In the genomic region with DNA sequence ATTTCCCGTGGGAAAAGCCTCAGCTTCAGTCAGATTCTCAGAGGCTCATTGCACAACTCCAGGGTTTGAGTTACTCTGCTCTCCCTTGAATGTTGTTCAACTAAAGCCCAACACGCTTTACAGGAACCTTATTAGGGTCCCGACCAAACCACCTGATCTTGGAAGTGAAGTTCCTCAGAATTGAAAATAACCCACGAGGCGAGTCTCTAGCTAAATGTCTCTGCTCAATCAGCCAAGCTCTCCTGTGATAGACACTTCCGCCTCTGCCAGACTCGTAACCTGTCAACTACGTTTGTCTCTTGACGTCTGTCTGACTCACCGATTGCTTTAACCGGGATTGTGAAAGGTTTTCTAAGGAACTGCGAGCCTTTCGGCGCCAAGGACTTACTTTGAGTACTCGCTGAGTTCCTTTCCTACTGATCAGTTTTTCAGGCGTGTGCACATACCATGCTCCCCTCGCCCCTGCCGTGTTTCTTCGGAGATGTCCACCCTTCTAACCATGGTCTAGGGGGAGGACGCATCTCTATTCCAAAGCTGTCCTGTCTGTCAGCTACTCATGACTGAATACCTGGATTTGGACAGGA, we compare ENCODE assay signal across 8 mouse cellular contexts. TPM values are rescaled to one million over a fixed set of nuclear protein-coding genes. Genes with fewer than 3 reads are reported as not detected.
DNase-seq lines count a peak whose midpoint lies in the region; ATAC-seq and TF ChIP-seq lines count a peak whose summit lies in the region.

No protein-coding gene starts in this region.

- WGBS in intestine, embryonic 16.5 days, result 1% methylated on average over 20 of the region's 20 CpGs
- WGBS in lung, postnatal 0 days, result under 1% methylated on average over 20 of the region's 20 CpGs

- peak overlapping the region; percentile 50 for H3K27ac ChIP-seq in bone marrow macrophage, adult 2 months (ENCODE audit: insufficient read depth, low read depth, low read length)
- H3K27ac ChIP-seq in intestine, embryonic 16.5 days (ENCODE audit: low read length), result peak overlapping the region; percentile 94
- H3K27ac ChIP-seq in lung, postnatal 0 days (ENCODE audit: low read length), result peak overlapping the region; percentile 86

- H3K4me2 ChIP-seq in intestine, embryonic 16.5 days (ENCODE audit: low read depth, low read length), result peak overlapping the region; percentile 76
- peak overlapping the region; percentile 86 for H3K4me2 ChIP-seq in lung, postnatal 0 days (replicated peaks; ENCODE audit: low read depth, low read length)

- H3K4me1 ChIP-seq in bone marrow macrophage, adult 2 months (ENCODE audit: control insufficient read depth, insufficient read depth, low read length), result peaks cover 5% of the 10 kb centered on the region; the same call in 1 of the 2 replicates
- H3K4me1 ChIP-seq in intestine, embryonic 16.5 days (ENCODE audit: control insufficient read depth, insufficient read depth, low read length), result peaks cover 7% of the 10 kb centered on the region; the same call in 1 of the 2 replicates
- H3K4me1 ChIP-seq in lung, postnatal 0 days (ENCODE audit: insufficient read depth, low read depth, low read length), result no peaks in the 10 kb centered on the region; the same call in 1 of the 2 replicates

- no peak for TF ChIP-seq CTCF in bone marrow macrophage, adult 2 months (IDR thresholded peaks at IDR 0.05; ENCODE audit: low read depth, low read length)
- no peak for TF ChIP-seq CTCF in lung, postnatal 0 days (IDR thresholded peaks at IDR 0.05)

- peak; percentile 1 for ATAC-seq in frontal cortex, adult (ENCODE audit: low TSS enrichment)
- ATAC-seq in intestine, embryonic 16.5 days, result peak; percentile 75
- peak; percentile 71 for ATAC-seq in lung, postnatal 0 days

- no peaks in the 10 kb centered on the region for H3K36me3 ChIP-seq in intestine, embryonic 16.5 days (ENCODE audit: control insufficient read depth, insufficient read depth, low read length)
- H3K36me3 ChIP-seq in lung, postnatal 0 days (ENCODE audit: insufficient read depth, low read length), result no peaks in the 10 kb centered on the region

- peak overlapping the region; percentile 91 for H3K4me3 ChIP-seq in bone marrow macrophage, adult 2 months (ENCODE audit: insufficient read depth, low read length)
- peak overlapping the region; percentile 83 for H3K4me3 ChIP-seq in intestine, embryonic 16.5 days (ENCODE audit: low read length)
- peak overlapping the region; percentile 88 for H3K4me3 ChIP-seq in lung, postnatal 0 days (ENCODE audit: low read depth, low read length)

- H3K9me3 ChIP-seq in intestine, embryonic 16.5 days (ENCODE audit: control insufficient read depth, low read length), result no peaks in the 10 kb centered on the region
- no peaks in the 10 kb centered on the region for H3K9me3 ChIP-seq in lung, postnatal 0 days (ENCODE audit: low read length)

- no peak for TF ChIP-seq POLR2A in bone marrow macrophage, adult 2 months (IDR thresholded peaks at IDR 0.05; ENCODE audit: borderline replicate concordance, low read depth, low read length)

- no peaks in the 10 kb centered on the region for H3K27me3 ChIP-seq in intestine, embryonic 16.5 days (replicated peaks; ENCODE audit: control insufficient read depth, insufficient read depth, low read length)
- H3K27me3 ChIP-seq in lung, postnatal 0 days (replicated peaks; ENCODE audit: insufficient read depth, low read length), result no peaks in the 10 kb centered on the region

- H3K9ac ChIP-seq in intestine, embryonic 16.5 days (ENCODE audit: low read depth, low read length), result peak overlapping the region; percentile 83
- H3K9ac ChIP-seq in lung, postnatal 0 days (replicated peaks; ENCODE audit: low read depth), result peak overlapping the region; percentile 85

- TF ChIP-seq EP300 in lung, postnatal 0 days (IDR thresholded peaks at IDR 0.05), result peak; percentile 76

- DNase-seq in right cerebral cortex, postnatal 10 days (ENCODE audit: low spot score in 2 of 2), result peak; percentile 40 to 54
- DNase-seq in right cerebral cortex, postnatal 14 days, result no peak
- DNase-seq in lung, postnatal 0 days (ENCODE audit: low spot score), result peak; percentile 94
- peak; percentile 17 for DNase-seq in right cerebral cortex, postnatal 25 days
- DNase-seq in cerebellum, postnatal 10 days, result no peak

RNA-seq across cellular contexts. Expression of a gene that starts 0.6 kb away (rescaled TPM):
- polyA plus RNA-seq in bone marrow macrophage, adult 2 months (2012; ENCODE audit: insufficient read depth, insufficient read length, missing spikeins), result 8.5 and 9.2 TPM in 2 replicates
- polyA plus RNA-seq in intestine, embryonic 16.5 days (2015; fragmentation: Nextera tagmentation; extraction: Ambion mirVana), result 16.3 and 16.7 TPM in 2 replicates
- polyA plus RNA-seq in lung, postnatal 0 days (2015; fragmentation: Nextera tagmentation; extraction: Ambion mirVana), result 12.5 and 13.3 TPM in 2 replicates

RNA-seq across cellular contexts. Expression of a gene that starts 18.3 kb away (rescaled TPM):
- polyA plus RNA-seq in bone marrow macrophage, adult 2 months (2012; ENCODE audit: insufficient read depth, insufficient read length, missing spikeins), result 29.1 and 31.8 TPM in 2 replicates
- 50.6 and 50.9 TPM in 2 replicates for polyA plus RNA-seq in intestine, embryonic 16.5 days (2015; fragmentation: Nextera tagmentation; extraction: Ambion mirVana)
- 42.2 and 45.1 TPM in 2 replicates for polyA plus RNA-seq in lung, postnatal 0 days (2015; fragmentation: Nextera tagmentation; extraction: Ambion mirVana)

Comparison
In these comparisons a context has a peak if more than half of its experiments do, and no peak if none do; other contexts are left out.
1. DNase-seq: peak in right cerebral cortex, postnatal 10 days (2 of 2), lung, postnatal 0 days (single experiment) and right cerebral cortex, postnatal 25 days (single experiment); none in right cerebral cortex, postnatal 14 days (single experiment) and cerebellum, postnatal 10 days (0 of 2).
2. ATAC-seq: peak in every context shown above with its lines; median percentile 75 in intestine, embryonic 16.5 days; 71 in lung, postnatal 0 days; 1 in frontal cortex, adult.
3. Peak in every context shown above with its lines, with median percentiles within 50 percentile points of each other: H3K27ac ChIP-seq and H3K4me3 ChIP-seq.